Mouse (Mus musculus) retina, embryonic 14.5 days (tissue): ENCODE measurements at regions not wholly inside any gene's neighbourhood (a gene's known extent, or its start where the extent isn't known, plus 50 kb on each side); places are given as distances from the start of the nearest gene placed in this dataset.

ENCODE experiments used
- DNase-seq: peaks from one replicate; pipeline ENCODE4 v3.0.0-alpha.2; 2015; ENCODE audit warnings: low spot score

DNA sequence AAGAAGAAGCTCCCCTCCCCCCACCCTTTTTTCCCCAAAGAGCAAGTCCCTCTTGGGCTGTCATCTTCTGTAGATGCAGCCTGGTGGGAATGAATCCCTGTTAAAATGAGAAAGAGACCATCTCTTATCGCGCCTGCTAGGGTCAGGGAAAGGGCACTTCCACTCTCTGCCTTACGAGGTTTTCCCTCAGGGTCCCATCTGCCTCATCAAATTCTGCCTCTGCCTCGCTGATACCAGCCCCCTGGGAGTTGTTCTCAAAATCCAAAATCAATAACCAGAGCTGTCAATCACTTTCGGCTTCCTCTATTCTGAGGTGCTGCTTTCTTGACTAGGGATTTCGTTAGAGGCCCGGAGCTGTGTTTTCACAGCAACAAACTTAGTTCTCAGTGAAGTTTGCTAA lies 255.7 kb downstream of the Stim2 start:
- peak; percentile 78 for DNase-seq

DNA sequence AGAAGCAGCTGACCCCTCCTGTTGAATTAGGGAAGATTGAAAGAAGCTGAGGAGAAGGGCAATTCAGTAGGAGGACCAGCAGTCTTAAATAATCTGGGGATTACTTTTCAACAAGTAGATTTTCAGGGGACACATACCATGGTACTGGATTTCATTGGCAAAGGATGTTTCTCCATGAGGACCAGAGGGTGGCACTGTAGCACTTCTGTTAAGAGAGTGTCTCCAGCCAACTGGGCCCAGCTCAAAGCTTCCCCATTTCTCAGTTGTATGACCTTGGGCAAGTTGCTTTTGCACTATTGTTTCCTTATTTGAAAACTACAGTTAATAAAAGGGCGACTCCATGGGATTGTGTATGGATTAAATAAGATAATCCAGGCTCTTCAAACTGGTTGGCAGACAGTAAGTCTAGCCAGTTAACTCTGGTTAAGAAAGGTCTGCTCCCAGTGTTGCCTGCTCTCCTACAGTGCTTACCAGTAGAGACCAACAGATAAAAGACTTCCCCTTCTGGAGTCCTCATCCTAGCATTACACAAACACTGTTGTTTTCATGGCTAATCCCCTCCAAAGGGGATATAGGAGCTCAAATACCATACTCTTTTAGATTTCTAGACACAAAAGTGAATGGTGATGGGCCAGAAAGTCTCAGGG lies 259.9 kb downstream of the Stim2 start:
- DNase-seq, result peak; percentile 78

DNA sequence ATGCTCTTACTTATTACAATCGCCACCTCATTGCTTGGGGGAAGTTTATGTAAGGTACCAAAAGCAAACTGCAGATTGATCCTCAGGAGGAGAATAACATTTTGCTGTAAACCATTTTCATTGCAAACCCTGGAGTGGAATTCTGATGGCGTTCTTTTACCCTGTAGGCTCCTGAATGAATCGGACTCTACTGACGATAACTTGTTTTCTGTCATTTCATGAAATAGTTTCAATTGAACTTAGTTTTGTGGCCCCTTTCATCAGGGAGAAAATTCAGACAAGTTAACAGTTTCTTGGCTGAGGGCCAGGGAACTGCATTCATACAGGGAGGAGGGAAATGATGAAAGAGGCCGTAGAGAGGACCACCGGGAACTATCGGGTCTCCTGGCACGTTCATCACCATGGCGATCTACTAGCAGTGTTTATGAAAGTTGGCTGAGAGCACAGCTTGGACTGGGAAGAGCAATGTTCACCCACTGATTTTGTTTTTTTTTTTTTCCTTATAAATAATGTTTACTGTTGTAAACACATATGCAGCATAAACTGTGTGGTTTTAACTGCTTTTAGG lies 266.7 kb downstream of the Stim2 start:
- no peak for DNase-seq

DNA sequence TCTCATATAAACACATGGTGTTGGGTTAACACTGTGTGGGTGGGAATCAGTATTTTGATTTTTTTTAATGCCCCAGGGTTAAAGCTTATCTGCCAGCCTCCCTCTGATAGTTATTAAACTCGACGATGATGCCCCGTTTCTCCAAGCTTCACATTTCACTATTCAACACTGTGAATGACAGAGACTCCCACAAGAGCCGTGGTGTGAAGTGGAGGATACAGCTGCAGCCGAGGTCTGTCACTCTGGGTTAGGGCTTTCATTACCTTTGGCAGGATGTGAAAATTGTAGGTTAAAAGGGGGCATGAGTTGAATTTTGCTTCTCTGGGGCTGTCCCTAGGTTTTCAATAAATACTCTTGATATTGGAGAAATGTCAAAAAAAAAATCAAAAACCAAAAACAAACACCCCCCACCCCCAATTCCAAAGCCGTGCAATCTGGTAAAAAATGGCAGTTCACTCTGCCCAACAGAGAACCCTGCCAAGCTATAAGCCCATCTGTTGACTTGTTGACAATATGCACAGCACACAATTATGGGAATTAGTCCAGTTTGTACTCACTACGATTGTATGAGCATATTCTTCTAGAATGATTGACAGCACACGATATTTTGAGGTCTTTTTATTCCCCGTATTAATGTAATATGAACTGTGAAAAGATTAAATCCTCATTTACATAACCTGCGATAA lies 269.7 kb downstream of the Stim2 start:
- DNase-seq, result no peak

DNA sequence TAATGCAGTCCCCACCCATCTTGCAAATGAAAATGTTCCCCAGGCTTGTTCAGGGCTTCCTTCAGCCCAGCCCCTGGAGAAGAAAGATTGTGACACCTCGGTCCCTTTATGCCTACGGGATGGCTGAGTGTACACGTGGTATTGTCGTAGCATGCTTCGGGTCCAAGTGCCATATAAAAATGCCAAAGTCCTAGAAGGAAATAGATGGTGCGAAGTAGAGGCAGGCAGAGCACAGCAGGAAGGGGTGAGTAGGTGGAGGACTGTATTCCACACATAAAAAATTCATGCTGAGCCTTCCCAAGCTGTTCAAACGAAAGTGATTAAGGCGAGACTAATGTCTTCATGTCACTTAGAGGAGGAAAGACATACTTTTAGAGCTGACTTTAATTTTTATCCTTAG lies 281.1 kb downstream of the Stim2 start:
- DNase-seq, result no peak

DNA sequence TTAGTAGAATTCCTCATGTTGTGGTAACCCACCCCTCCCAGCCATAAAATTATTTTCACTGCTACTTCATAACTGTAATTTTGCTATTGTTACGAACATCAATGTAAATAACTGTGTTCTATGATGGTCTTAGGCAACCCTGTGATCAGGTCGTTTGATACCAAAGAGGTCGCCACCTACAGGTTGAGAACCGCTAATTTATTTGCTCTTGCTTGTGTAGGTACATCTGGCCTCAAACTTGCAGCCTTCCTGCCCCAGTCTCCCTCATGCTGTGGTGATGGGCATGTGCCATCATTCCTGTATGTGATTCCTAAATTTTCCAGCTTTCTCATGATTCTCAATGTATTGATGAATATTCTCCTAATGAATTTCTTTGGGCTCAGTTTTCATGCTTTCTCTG lies 282.4 kb downstream of the Stim2 start:
- no peak for DNase-seq

DNA sequence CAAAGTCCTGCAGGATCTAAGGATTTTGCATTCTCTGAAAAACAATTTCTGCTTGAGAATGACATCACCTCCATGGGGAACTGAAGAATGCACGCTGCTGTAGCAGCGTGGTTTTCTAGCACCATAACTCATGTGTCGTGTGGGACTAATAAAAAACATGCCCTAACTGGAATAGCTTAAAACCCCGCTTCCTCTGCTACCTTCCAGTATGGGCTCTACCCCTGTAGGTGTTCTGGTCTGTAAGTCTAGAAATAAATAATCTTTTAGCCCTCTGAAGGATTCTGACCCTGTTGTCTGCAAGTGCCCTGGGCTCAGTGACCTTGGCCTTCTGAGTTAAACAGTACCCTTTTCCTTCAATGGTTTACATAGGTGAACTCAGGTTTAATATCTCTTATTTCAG lies 282.8 kb downstream of the Stim2 start:
- DNase-seq, result no peak

DNA sequence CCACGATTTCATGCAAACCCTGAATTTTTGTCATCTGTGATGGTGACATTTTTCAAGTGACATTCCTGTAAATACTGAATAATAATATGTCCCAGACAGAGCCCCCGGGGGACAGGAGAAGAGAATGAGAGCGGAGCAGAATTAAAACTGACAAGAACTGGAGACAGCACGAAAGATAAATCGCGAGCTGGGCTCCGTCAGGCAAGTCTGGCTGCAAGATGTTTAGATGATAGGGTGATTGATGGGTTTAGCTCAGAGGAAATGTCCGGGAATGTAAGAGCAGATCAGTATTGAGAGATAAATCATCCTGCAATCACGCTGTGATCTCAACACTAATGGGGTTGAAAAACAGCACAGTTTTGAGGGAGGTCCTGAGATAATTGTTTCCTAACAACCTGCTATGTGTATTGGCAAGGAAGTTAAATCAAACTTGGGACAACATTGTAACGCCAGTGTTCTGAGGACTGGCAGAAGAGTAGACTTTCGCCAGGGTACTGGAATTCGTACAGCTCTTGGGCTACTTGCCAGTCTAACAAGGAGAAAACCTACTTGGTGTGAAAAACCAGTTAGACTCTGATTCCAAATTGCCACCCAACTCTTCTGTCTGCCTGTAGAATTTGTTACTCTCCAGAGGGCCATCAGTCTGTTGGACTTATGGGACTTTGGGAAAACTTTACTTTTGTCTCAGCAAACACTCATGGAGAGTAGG lies 292.2 kb downstream of the Stim2 start:
- no peak for DNase-seq

DNA sequence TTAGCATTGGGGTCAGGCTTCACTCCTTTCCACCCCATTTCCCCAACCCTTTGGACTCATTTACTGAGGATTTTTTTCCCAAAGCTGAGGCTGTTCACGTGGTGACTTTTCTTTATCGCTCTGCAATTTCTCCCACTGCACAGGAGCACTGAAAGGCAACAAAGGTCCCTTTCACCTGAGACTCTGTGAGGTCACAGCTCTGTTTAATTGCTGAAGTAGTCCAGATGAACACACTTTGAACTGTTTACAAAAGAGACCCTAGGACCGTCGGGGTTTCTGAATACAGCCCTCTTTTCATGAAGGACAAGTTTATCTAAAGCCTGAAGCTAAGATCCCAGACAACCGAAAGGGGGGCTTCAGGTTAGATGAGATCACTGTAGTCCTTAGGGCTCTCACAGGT lies 293.6 kb downstream of the Stim2 start:
- no peak for DNase-seq

DNA sequence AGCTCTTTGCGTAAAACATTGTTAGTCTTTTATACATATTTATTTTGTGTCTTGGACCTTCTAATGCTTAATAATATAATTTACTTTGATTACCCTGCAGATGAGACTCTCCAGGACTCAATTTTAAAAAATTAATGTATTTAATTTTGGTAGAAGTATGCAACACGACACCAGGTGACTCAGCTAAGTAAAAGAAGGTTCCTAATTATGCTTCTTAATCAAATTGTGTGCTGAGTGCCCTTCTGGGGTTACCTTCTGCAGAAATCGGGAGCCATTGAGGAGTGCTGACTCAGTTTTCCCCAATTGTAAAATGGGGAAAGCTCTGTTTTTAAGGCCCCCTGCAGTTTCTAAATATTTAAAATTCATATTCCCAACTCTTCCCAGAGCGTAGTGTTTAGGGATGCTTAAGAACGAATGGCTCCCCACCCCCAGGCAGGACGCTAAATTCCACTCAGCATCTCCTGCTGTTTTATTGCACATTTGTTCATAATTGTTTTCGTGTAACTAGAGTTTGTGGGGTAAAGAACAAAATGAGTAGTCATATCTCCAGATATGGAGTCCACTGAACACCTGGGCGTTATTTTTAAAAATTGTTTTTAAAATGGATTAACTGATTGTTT lies 315.5 kb downstream of the Stim2 start:
- DNase-seq, result no peak

DNA sequence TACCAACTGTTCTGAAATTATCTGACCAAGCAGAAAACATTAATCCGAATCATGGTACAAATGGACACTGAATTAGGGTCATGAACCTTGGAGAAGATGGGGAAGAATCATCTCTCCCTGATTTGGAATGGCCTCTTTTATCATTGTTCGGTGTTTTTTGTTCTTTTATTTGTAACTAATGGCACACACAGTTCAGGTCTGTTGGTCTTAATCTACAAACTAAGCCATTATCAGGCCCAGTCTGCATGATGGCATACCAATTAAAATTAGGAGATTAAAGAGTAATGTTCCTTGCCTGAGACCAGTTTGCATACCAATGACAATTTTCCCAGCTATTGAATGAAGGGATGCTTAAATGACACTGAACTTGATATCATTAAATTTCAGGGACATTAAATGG lies 332.1 kb downstream of the Stim2 start:
- DNase-seq, result no peak

DNA sequence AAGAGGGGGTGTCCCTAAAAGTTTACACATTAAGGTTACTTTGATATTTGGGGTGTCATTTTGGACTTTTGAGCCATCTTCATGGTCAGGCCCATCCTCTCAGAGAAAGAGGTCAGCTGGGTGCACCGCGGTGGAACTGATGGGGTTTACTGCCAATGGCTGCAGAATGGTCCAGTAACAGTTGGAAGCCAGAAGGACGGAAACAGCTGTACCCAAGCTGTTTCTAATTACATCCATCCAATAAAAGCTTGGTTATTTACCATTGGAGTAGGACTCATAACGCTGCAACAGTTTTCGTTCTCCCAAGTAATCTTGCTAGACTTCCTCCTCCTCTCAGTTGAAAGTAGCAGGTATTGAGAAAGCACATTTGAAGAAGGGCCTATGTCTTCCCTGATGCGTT lies 344.7 kb downstream of the Stim2 start:
- DNase-seq, result peak; percentile 39

DNA sequence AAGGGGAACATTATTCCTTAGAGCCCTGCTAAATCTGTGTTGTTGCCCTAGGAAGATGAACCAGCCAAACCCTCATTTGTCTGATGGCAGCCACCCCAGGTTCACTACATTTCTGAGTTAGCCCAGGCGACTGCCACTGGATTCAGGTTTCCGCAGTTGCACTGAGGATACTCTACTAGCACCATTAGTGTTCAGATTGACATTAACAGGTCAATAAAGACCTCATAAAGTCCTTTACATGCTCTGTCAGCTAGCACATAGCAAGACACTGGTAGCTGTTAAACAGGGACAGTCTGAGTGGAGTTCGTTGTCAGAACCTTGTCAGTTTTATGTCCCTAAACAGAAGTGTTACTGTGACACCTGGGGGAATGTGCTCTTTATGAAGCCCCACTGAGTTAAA lies 345.1 kb downstream of the Stim2 start:
- no peak for DNase-seq

DNA sequence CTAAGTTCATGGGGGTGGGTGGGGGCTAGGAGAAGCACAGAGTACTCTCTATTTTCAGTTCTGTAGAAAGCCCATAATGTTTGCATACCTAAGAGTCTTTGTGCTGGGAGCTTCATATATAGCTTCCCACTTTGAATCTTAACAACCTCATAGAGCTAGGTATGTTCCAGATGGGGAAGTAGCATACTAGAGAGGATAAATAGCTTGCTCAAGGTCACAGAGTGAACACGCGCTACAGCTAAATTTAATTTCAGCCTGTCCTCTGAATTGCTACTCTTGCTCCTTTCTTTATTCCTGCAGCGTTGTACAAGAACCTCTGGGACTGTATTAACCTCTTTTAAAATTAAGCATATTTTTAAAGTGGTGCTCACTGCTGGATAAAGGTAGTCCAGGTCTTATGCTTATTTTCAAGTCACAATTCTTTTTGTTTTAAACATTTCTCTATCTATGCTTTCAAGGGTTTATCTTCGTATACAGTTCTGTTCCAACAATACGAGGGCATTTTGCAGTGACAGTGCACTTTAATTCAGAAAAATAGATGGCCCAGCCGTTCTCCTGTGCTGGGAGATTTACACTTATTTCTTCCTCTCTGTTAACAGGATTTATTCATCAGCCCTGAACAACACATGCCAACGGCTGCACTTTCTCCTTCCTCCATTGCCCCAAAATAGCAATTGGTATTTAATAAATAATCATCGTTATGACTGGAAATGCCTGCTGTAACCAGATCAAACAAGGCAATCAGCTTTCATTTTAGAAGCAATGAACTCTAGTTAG lies 350.7 kb downstream of the Stim2 start:
- DNase-seq, result no peak

DNA sequence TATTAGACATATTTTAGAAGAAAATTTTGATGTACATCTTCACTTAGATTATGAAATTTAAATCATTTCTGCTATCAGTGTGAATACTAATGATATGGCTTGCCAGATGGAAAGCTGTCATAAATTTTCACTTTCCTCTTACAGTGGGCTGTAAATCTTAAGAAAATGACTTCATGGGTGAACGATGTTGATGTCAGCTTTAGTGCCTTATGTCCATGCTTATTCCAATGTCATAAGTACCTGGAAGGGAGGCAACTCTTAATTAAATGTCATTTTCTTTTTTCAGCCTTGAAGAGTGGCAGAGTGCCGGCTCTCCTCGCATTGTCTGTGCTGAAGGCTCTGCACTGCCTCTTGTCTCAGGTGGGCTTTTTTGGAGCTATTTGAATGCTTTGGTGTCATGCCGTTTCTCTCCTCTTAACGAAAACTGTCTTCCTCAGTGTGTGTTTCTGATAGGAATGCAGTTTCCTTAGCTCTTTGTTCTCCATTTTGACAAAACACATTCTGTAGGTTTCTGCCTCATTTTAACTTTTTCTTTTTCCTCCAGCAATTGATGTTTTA lies 351.6 kb downstream of the Stim2 start:
- DNase-seq, result no peak

DNA sequence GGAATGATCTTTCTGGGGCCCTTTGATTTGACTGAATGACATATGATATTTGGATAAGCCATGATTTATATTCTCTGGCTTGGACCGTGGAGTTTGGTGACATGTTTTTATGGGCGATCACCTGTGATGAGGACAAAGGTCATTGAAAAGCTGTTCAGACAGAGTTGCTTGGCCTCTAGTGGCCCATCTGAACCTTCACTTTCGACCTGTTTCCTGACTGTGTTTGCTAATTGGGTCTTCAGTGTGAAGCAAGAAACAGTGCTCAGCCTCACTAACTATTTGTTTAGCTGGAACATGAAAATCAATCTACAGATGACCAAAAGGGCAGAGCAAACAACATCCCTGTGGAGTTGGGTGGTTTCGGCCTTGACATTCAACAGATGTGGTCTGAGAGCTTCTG lies 357.8 kb downstream of the Stim2 start:
- DNase-seq, result no peak

DNA sequence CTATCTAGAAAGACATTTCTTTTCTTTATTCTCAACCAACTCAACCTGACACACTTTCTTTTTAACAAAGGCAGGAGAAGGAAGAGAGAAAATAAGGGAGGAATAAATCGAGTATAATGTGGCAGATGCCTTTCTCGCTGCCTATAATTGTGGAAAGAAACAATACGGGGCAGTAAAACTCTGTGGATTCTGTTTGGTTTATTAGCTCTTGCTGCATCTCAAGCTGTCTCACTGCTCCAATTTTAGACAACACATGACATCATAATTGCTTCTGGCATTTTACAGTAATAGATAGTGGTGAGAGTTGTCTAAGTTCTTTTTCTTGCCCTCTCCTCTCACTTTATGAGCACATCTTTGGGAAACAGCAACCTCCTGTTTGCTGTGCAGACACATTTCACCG lies 359.2 kb downstream of the Stim2 start:
- DNase-seq, result peak; percentile 12

DNA sequence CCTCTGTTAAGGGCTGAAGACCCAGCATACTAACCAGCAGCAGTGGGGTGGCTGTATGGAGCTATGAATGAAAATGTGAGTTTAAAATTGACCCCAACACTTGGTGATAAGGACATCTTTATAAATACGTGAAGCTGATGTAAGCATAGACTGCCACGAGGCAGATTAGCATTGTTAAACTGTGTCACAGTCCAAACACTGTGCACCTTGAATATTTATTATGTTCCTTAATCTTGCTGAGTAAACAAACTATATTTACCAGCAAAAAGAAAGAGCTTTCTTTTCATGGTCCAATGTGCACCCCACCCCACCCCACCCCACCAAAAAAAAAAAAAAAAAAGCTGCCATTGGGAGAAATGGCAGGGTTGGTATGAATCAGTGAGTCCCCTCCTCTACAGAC lies 359.9 kb downstream of the Stim2 start:
- DNase-seq, result no peak
